Mouse (Mus musculus): ENCODE measurements around the gene Lrrc75b. TPM values are rescaled to one million over a fixed set of nuclear protein-coding genes. Genes with fewer than 3 reads are reported as not detected.
"Not testable (repeated sequence)": the region's sequence is repeated elsewhere in the genome, so short reads cannot be mapped to it uniquely, and the experiment has no call there.

The Lrrc75b gene
- polyA plus RNA-seq, 1 experiment from 2014 or later = 6.6 TPM

DNA sequence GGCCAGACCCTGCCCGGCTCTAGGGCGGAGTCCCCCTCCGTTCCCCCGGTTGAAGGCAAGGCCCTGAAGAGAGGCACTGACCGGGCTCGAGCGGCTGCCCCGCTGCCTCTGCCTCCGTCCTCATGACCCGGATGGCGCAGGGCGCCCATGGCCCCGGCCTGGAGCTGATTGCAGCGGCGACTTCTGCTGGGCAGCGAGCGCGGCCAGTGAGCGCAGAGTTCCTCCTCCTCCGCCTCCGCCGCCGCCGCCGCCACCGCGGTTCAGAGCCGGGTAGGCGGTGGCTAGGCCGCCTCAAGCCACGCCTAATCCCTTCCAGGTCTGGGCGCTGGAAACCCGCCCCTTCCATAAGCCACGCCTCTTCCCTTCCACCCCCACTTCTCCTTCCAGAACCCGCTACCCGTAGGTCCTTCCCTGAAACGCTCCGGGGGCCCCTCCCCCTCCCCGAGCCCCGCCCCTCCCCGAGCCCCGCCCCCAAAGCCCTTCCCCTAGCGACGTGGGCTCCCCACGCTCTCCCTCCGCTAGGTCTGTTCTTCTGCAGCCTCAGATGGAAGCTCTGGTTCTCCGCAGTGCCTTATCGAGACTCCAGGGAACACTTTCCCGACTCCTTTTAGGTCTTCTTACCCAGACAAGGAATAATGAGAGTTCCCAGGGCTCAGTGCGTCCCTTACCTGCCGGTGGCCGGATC lies 42.9 kb downstream of the Lrrc75b start, which contains the start of gene Snrpd3:
Snrpd3 (plus strand) TSS at position 479 of the 685 bp plus-strand sequence.
- Histone ChIP-seq H3K27ac (peak within 1 kb of the TSS; percentile 96), H3K4me1 (replicated peaks) (peaks cover 31% of the 10 kb centered on the region), H3K36me3 (peaks cover 34% of the 10 kb centered on the region), H3K9me3 (no peaks in the 10 kb centered on the region), H3K4me3 (peak within 1 kb of the TSS; percentile 86), H3K27me3 (ENCODE audit: insufficient read depth, poor library complexity, severe bottlenecking) (no peaks in the 10 kb centered on the region)
- 1% methylated on average over 52 of the region's 52 CpGs for WGBS
- peak; percentile 96 for DNase-seq (ENCODE audit: low spot score)

DNA sequence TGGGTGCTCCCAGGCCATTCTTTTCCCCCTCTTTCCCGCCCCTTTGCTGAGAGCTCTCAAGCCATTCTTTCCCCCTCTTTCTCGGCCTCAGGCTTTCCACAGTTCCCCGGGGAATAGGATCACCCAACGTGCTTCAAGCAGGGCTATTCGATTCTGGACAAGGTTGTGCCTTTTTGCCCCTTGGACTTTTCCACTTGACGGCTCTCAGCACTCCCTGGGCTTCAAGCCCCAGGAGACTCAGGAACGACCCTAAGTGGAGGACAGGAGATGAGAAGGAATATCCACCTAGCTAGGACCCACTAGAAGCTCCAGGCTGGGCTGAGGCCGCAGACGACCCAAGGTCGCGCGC lies 43.4 kb downstream of the Lrrc75b start:
- under 1% methylated on average over 12 of the region's 12 CpGs for WGBS
- Histone ChIP-seq H3K27me3 (ENCODE audit: insufficient read depth, poor library complexity, severe bottlenecking) (no peaks in the 10 kb centered on the region), H3K4me3 (peak overlapping the region; percentile 86), H3K36me3 (peaks cover 35% of the 10 kb centered on the region), H3K27ac (peak overlapping the region; percentile 96), H3K9me3 (no peaks in the 10 kb centered on the region), H3K4me1 (replicated peaks) (peaks cover 31% of the 10 kb centered on the region)
- no peak for DNase-seq (ENCODE audit: low spot score)

DNA sequence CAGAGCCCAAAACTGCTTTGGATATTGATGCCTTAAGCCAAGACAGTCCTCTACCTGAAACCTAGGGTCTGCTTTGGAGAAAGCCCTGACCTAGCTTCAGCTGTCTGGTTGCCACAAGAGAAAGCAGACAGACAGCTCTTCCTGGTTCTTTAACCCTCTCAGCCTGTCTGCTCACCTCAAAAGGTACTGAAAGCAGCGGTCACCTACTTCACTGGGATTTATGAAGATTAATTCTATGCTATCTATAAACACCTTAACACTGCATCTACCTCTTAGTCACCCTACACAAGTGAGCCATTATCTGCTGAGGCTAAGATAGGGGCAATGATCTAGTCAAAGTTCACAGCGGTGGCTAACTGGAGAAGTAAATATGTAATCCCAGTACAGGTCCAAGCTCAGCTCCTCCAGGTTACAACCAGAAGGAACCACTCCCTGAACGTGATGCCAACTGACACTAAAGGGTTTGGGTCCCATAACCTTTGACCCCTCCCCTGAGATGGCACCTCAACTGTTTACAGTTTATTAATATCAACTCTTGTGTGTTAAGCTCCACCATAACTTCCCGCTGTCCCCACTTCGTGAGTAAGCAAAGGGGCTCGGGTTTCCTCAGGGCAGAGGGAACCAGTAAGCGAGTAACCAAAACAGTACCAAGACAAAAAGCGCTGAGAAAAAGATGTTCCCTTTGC lies 43.9 kb downstream of the Lrrc75b start:
- DNase-seq (ENCODE audit: low spot score) = no peak
- Histone ChIP-seq H3K4me1 (replicated peaks) (peaks cover 31% of the 10 kb centered on the region), H3K4me3 (peak overlapping the region; percentile 86), H3K9me3 (no peaks in the 10 kb centered on the region), H3K27ac (peak overlapping the region; percentile 96), H3K36me3 (peaks cover 35% of the 10 kb centered on the region), H3K27me3 (ENCODE audit: insufficient read depth, poor library complexity, severe bottlenecking) (no peaks in the 10 kb centered on the region)
- 29% methylated on average over 8 of the region's 8 CpGs for WGBS

DNA sequence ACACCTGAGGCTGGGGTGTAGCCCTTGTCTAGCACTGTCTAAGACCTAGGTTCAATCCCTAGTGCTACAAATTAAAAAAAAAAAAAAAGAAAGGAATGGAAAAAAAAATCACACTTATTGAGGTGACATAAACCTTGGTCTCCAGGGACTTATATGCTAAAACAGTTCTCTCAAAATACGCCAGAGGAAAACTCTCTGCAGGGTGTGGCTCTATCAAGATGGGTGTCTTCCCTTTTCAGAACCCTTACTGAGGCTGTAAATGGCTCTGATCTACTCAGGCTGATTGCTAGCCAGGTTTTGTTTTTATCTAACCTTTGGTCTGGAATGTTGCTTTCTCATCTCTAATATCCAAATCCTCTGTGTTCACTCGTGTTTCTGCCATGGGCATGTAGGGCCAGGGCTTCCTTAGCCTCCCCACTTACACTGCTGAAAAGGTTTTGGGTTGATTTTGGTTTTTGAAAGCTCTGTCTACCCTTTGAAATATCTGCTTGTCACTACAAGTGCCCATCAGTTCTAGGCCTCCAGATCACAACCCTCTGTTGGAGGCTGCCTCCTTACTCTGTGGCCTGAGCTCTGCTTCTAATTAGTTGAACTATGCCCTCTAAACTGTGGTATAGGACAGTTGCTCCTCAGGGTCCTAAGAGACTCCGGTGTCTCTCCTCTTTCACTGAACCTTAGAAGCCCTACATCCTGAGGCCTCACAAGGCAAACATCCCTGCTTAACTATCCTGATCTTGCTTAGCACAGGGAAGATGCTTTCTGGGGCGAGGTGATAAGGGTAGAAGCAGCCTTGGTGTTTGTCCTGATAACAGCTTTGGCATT lies 44.7 kb downstream of the Lrrc75b start:
- Histone ChIP-seq H3K4me1 (replicated peaks) (peaks cover 28% of the 10 kb centered on the region), H3K27ac (no peak overlapping the region), H3K36me3 (peaks cover 35% of the 10 kb centered on the region), H3K9me3 (no peaks in the 10 kb centered on the region), H3K27me3 (ENCODE audit: insufficient read depth, poor library complexity, severe bottlenecking) (no peaks in the 10 kb centered on the region), H3K4me3 (peak overlapping the region; percentile 86)
- whole genome bisulfite sequencing = 75% methylated on average over 4 of the region's 4 CpGs
- peak; percentile 18 for DNase-seq (ENCODE audit: low spot score)

DNA sequence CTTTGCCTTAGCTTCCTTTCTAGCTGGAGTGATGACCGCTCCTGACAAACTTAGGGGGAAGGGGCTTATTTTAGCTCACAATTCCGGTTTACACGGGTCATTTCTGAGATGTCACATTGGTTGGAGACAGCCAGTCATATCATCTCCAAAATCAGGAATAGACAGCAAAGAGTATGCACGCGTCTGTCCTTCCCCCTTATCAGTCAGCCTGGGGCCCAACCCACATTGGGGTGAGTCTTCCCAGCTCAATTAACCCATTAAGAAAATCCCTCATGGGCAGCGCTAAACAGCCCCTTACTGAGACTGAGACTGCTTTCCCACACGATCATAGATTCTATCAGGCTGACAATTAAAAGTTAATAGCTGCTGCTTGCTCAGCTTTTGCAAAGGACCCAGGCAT lies 45.8 kb downstream of the Lrrc75b start:
- no peak overlapping the region for H3K27ac ChIP-seq
- H3K36me3 ChIP-seq = peaks cover 35% of the 10 kb centered on the region
- H3K9me3 ChIP-seq = no peaks in the 10 kb centered on the region
- no peak for DNase-seq (ENCODE audit: low spot score)
- 85% methylated on average over 7 of the region's 7 CpGs for WGBS
- H3K4me1 ChIP-seq (replicated peaks) = peaks cover 25% of the 10 kb centered on the region
- no peaks in the 10 kb centered on the region for H3K27me3 ChIP-seq (ENCODE audit: insufficient read depth, poor library complexity, severe bottlenecking)
- H3K4me3 ChIP-seq = no peak overlapping the region

DNA sequence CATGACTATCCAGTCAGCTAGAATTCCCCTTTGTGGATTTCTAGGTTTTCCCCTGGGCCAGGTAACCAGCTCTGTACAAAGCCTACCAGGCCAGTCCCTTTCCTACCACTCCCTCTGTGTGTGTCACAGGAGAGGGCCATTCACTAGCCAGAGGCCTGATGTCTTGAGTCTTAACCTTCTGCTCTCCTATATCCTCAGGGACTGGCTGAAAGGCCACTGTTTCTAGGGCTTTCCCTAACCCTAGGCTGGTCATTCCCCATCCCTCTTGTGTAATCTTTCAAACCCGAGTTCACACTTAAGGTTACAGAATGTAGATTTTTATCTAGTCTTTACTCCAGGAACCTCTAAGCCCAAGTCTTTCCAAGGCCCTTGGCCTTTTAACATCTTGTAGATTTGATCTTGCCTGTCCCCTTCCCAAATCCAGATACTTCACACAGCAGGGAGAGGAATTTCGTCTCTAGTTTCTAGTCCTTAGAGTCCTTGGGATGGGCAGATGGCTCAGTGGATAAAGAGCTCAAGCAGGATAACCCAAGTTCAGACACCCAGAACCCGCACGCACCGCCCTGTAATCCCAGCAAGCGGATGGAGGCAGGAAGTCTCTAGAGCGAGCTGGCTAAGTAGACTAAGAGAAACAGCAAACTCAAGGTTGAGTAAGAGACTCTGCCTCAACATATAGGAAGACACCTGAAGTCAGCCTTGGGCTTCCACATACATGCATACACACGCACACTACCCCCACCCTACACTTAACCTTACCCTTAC lies 46.6 kb downstream of the Lrrc75b start:
- DNase-seq (ENCODE audit: low spot score) = no peak
- Histone ChIP-seq H3K4me3 (no peak overlapping the region), H3K27me3 (ENCODE audit: insufficient read depth, poor library complexity, severe bottlenecking) (no peaks in the 10 kb centered on the region), H3K27ac (no peak overlapping the region), H3K4me1 (replicated peaks) (peaks cover 16% of the 10 kb centered on the region), H3K36me3 (peaks cover 39% of the 10 kb centered on the region), H3K9me3 (no peaks in the 10 kb centered on the region)
- 93% methylated on average over 8 of the region's 8 CpGs for WGBS

DNA sequence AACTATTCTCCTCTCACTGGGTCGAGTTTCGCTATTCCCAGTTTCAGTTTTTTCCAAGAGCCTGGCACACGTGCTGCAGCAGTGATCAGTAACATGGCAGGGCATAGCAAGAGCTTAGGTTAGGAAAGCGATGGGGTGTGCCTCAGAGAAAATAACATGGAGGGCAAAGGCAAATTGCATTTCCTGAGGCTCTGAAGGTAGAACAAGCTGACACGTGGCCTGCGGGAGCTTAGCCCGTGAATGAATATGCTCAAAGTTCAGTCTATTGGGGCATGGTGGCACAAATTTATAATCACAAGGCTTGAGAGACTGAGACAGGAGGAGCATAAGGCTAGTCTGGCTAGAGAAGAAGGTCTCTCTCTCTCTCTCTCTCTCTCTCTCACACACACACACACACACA lies 47.3 kb downstream of the Lrrc75b start:
- H3K27ac ChIP-seq = no peak overlapping the region
- WGBS = 87% methylated on average over 7 of the region's 7 CpGs
- peaks cover 15% of the 10 kb centered on the region for H3K4me1 ChIP-seq (replicated peaks)
- peaks cover 46% of the 10 kb centered on the region for H3K36me3 ChIP-seq
- H3K4me3 ChIP-seq = no peak overlapping the region
- H3K9me3 ChIP-seq = no peaks in the 10 kb centered on the region
- DNase-seq (ENCODE audit: low spot score) = no peak
- no peaks in the 10 kb centered on the region for H3K27me3 ChIP-seq (ENCODE audit: insufficient read depth, poor library complexity, severe bottlenecking)

DNA sequence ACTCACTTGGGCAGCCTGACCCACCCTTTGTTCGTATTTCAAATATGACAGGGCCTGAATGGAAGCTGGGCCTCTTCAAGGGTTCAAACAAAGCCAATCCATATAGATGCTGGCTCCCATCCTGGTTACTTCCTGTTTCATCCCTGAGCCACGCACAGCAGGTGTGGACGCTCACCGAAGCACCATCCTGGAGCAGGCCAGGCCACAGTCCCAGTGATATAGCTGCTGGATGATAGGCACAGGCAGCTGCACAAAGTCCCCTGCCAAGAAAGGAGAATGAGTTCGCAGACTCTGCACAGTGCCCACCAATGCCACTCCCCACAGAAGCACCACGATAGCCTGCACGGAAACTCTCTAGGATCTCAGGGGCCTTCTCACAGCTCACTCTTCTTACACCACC lies 48.2 kb downstream of the Lrrc75b start:
- WGBS = 96% methylated on average over 7 of the region's 7 CpGs
- Histone ChIP-seq H3K27ac (no peak overlapping the region), H3K9me3 (no peaks in the 10 kb centered on the region), H3K27me3 (ENCODE audit: insufficient read depth, poor library complexity, severe bottlenecking) (no peaks in the 10 kb centered on the region), H3K4me3 (no peak overlapping the region), H3K36me3 (peaks cover 55% of the 10 kb centered on the region), H3K4me1 (replicated peaks) (peaks cover 15% of the 10 kb centered on the region)
- DNase-seq (ENCODE audit: low spot score) = no peak

DNA sequence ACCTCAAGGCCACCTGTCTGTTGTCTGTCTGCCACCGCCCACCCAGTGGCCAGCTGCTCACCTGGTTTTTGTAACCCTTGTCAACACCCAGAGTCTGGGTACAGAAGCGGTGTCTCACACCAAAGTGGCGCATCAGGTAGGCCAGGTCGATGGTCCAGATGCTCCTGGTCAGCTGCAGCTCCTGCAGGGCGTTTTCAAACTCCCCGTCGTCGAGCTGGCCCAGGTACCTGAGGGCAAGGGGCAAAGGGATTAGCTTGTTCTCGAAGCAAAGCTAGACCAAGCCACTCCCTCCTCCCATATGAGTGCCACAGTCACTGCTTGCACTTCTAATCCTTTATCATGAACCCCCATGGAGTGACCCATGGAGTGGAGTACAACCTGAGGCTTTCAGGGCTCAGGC lies 49.1 kb downstream of the Lrrc75b start:
- no peaks in the 10 kb centered on the region for H3K27me3 ChIP-seq (ENCODE audit: insufficient read depth, poor library complexity, severe bottlenecking)
- peaks cover 58% of the 10 kb centered on the region for H3K36me3 ChIP-seq
- H3K27ac ChIP-seq = no peak overlapping the region
- H3K4me1 ChIP-seq (replicated peaks) = peaks cover 9% of the 10 kb centered on the region
- no peaks in the 10 kb centered on the region for H3K9me3 ChIP-seq
- no peak for DNase-seq (ENCODE audit: low spot score)
- H3K4me3 ChIP-seq = no peak overlapping the region
- 93% methylated on average over 9 of the region's 9 CpGs for WGBS

DNA sequence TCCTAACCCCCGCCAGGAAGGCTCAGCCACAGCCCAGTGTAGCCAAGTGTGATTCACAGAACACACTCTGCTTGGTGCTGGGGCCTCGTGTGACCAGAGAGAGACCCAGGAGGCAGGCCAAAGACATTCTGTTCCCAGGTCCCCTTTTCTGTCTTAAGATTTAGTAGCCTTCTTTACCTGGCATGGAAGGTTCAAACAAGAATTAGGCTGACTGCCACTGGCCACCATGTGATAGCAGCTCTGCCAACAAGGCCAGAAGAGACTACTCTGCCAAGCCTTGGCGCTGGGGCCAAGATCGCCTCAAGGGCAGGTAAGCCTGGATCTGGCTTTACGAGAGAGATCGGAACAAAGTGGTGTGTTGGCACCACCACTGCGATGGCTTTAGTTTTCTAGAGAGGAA lies 49.7 kb downstream of the Lrrc75b start:
- no peak overlapping the region for H3K4me3 ChIP-seq
- no peaks in the 10 kb centered on the region for H3K27me3 ChIP-seq (ENCODE audit: insufficient read depth, poor library complexity, severe bottlenecking)
- no peak overlapping the region for H3K27ac ChIP-seq
- peaks cover 58% of the 10 kb centered on the region for H3K36me3 ChIP-seq
- H3K4me1 ChIP-seq (replicated peaks) = peaks cover 3% of the 10 kb centered on the region
- 96% methylated on average over 7 of the region's 7 CpGs for WGBS
- DNase-seq (ENCODE audit: low spot score) = no peak
- no peaks in the 10 kb centered on the region for H3K9me3 ChIP-seq

DNA sequence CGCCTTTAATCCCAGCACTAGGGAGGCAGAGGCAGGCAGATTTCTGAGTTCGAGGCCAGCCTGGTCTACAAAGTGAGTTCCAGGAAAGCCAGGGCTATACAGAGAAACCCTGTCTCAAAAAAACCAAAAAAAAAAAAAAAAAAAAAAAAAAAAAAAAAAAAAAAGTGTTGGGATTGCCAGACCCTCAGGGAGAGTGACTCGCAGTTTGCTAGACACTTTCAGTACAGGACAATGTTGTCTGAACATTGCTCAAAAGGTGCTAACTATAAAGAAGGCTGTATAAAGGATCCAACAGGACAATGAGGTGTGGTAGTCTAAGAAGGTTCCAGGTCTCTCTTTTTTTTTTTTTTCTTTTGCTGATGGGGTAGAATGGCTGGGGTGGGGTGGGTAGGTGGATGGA lies 54.2 kb downstream of the Lrrc75b start:
- not testable (repeated sequence) for H3K9me3 ChIP-seq; H3K27me3 ChIP-seq (ENCODE audit: insufficient read depth, poor library complexity, severe bottlenecking); H3K4me1 ChIP-seq (replicated peaks); H3K4me3 ChIP-seq; DNase-seq (ENCODE audit: low spot score); H3K27ac ChIP-seq
- 95% methylated on average over 3 of the region's 3 CpGs for WGBS
- H3K36me3 ChIP-seq = peaks cover 43% of the 10 kb centered on the region

DNA sequence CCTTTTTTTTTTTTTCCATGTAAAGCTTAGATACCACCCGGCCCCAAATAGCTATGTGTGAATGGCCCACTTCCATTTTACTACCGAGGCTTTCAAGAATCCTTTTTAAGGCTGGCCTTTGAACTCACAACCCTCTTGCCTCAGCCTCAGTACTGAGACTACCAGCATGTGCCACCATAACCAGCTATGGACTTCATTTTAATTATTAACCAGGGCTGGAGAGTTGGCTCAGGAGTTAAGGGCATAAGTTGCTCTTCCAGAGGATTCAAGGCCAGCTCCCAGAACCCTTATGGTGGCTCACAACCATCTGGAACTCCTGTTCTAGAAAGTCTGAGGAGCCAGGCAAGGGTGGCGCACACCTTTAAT lies 55.0 kb downstream of the Lrrc75b start:
- peaks cover 35% of the 10 kb centered on the region for H3K36me3 ChIP-seq
- no peak for DNase-seq (ENCODE audit: low spot score)
- H3K9me3 ChIP-seq = peaks cover 2% of the 10 kb centered on the region; the same call in 1 of the 2 replicates
- H3K4me3 ChIP-seq = no peak overlapping the region
- H3K27ac ChIP-seq = no peak overlapping the region
- no peaks in the 10 kb centered on the region for H3K27me3 ChIP-seq (ENCODE audit: insufficient read depth, poor library complexity, severe bottlenecking)
- H3K4me1 ChIP-seq (replicated peaks) = no peaks in the 10 kb centered on the region
- WGBS = 91% methylated on average over 3 of the region's 3 CpGs
